ENCODE assay signal across 13 mouse cellular contexts in the genomic region with DNA sequence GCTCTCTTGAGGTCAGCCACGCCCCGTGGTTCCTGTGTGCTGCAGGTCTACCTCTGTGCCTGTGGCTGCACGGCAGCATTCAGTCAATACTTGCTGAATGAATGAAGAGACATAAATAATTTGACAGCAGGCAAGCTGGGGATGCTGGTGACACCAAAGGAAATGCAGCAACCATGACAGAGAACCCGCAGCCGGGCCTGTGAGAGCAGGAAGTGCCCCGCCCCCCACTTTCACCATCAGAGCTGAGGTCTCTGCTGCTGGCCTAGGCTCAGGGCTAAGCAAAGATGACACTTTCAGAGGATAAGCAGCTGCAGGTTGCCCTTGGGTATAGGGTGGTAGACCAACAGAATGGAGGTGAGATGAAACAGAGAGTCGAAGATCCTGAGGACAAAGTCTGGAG. TPM values are rescaled to one million over a fixed set of nuclear protein-coding genes. Genes with fewer than 3 reads are reported as not detected.
DNase-seq lines count a peak whose midpoint lies in the region; ATAC-seq and TF ChIP-seq lines count a peak whose summit lies in the region.
"Had no signal": no experiment of that assay in that cellular context is flagged by ENCODE, and none has a peak within 500 bp of the region (broad histone marks: within the 10 kb centered on the region; RNA-seq: fewer than 3 reads in every experiment).

No protein-coding gene starts in this region.

- no peaks in the 10 kb centered on the region for H3K36me3 ChIP-seq in heart, embryonic 15.5 days
- H3K36me3 ChIP-seq: embryonic facial prominence, embryonic 10.5 days had no signal

- ATAC-seq in heart, embryonic 15.5 days (replicated peaks; ENCODE audit: insufficient number of reproducible peaks, insufficient read depth, low FRiP score, low read depth) = 0 out of 2 replicates have a peak, but pooled peaks have one; percentile 31
- peak; percentile 28; the same call in 1 of the 2 replicates for ATAC-seq in neutrophil, adult 5-6 weeks (ENCODE audit: extremely low read depth, insufficient number of reproducible peaks, low FRiP score, poor library complexity, severe bottlenecking)

- no peak overlapping the region for H3K27ac ChIP-seq in heart, embryonic 15.5 days
- peak overlapping the region; percentile 89 for H3K27ac ChIP-seq in bone marrow, adult 2 months (ENCODE audit: control insufficient read depth, insufficient read depth, low read depth, low read length, poor library complexity)

- no peaks in the 10 kb centered on the region for H3K9me3 ChIP-seq in heart, embryonic 15.5 days (replicated peaks)
- H3K9me3 ChIP-seq: embryonic facial prominence, embryonic 10.5 days had no signal

- H3K9ac ChIP-seq in heart, embryonic 15.5 days = no peak overlapping the region

- no peak overlapping the region for H3K4me2 ChIP-seq in heart, embryonic 15.5 days

- no peak for TF ChIP-seq CTCF in bone marrow, adult 2 months (IDR thresholded peaks at IDR 0.05; ENCODE audit: control insufficient read depth, insufficient read depth, low read length)

- H3K27me3 ChIP-seq in heart, embryonic 15.5 days = peaks cover 26% of the 10 kb centered on the region

- 39% methylated on average over 7 of the region's 7 CpGs for WGBS in heart, embryonic 15.5 days
- WGBS in bone marrow, adult 2 months = 7% methylated on average over 7 of the region's 7 CpGs

- TF ChIP-seq POLR2A in bone marrow, adult 2 months (IDR thresholded peaks at IDR 0.05; ENCODE audit: borderline replicate concordance, control insufficient read depth, low read depth, low read length) = no peak

- no peak overlapping the region for H3K4me3 ChIP-seq in heart, embryonic 15.5 days
- peak overlapping the region; percentile 54 for H3K4me3 ChIP-seq in bone marrow, adult 2 months (replicated peaks; ENCODE audit: control insufficient read depth, low read depth, low read length)

- H3K4me1 ChIP-seq in heart, embryonic 15.5 days (replicated peaks) = peaks cover 10% of the 10 kb centered on the region
- H3K4me1 ChIP-seq in bone marrow, adult 2 months (ENCODE audit: control insufficient read depth, insufficient read depth, low read length) = peaks cover 2% of the 10 kb centered on the region; the same call in 1 of the 2 replicates

- no peak for DNase-seq in heart, postnatal 10 days
- peak; percentile 22 to 36 for DNase-seq in B cell, adult 2 months
- no peak for DNase-seq in right cerebral cortex, postnatal 4 days
- DNase-seq in urinary bladder, adult 18-20 months (ENCODE audit: low spot score in 2 of 2) = no peak
- no peak for DNase-seq in adrenal gland, adult 2 months
- DNase-seq: gastrocnemius, postnatal 14 days; kidney, adult 8-10 months had no signal

- intact Hi-C loops in heart, postnatal 10 days (cut with DNase I) = no loop called here

RNA-seq across cellular contexts. Expression of a gene that starts 58.8 kb away (rescaled TPM):
- 0.30 and 0.38 TPM in 2 replicates for polyA plus RNA-seq in heart, embryonic 15.5 days (2015; fragmentation: Nextera tagmentation; extraction: Ambion mirVana)
- total RNA-seq in heart, postnatal 10 days (2021) = under 1 TPM; 0.29 to 0.30 TPM
- 1.8 TPM in 1 of 2 replicates, not detected in the other for polyA plus RNA-seq in bone marrow, adult 2 months (2011; ENCODE audit: insufficient read depth, insufficient read length, low replicate concordance, missing spikeins)
- not detected in 2 replicates for total RNA-seq in neutrophil, adult 5-6 weeks (2017)
- total RNA-seq in adrenal gland, adult 2 months (2021) = 1 to 10 TPM in 1 of 2 experiments, under 1 TPM in 1; 0.69 to 1.3 TPM
- 1.1 and 2.8 TPM in 2 replicates for polyA plus RNA-seq in adrenal gland, adult 2 months (2012; rRNA removed)
- polyA plus RNA-seq: limb, embryonic 11.5 days; lung, postnatal 0 days had no signal

Comparison
In these comparisons a context has a peak if more than half of its experiments do, and no peak if none do; other contexts are left out.
1. DNase-seq: peak in B cell, adult 2 months (2 of 2); none in heart, postnatal 10 days (0 of 2), right cerebral cortex, postnatal 4 days (single experiment), urinary bladder, adult 18-20 months (0 of 2) and adrenal gland, adult 2 months (single experiment).